Mouse (Mus musculus) thymus, postnatal 4 days (tissue): ENCODE data around the gene Fmnl2.

ENCODE experiments used
- DNase-seq: peaks from one replicate; pipeline ENCODE4 v3.0.0; 2021

Fmnl2 gene

DNA sequence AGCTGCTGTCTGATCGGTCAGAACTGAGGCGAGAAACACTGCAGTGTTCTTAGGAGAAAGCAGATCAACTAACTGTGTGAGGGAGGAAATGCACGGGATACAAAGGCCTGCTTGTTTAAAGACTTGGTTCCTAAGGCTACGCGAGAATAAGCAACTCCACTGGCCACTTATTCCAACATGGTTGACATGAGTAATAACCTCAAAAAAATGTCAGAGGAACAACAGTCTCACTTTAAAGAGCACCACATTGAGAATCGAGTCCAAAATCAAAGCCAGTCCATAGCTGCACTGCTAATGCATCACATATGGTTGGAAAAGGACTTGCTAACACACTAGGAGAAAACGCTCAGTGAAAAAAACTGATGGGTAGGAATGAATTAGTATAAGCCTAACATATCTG is 196.1 kb downstream of the Fmnl2 start:
- DNase-seq, result no peak

DNA sequence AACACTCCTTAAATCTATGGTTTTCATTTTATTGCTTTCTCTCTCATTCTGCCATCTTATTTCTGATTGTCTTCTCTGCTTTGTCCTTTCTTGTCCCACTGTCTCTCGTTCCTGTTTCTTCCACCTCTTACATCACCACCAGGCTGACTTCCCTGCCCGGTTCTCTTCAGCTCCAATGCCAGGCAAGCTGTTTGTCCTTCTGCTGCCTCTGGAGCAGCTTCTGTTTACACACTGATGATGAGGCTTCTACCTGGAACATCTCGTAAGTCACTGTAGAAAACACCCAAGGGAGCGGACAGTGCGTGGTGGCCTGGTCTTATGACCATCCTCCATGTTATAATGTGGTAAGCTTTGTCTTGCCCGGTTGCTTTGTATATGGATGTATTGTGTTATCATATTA is 198.9 kb downstream of the Fmnl2 start:
- DNase-seq, result no peak

DNA sequence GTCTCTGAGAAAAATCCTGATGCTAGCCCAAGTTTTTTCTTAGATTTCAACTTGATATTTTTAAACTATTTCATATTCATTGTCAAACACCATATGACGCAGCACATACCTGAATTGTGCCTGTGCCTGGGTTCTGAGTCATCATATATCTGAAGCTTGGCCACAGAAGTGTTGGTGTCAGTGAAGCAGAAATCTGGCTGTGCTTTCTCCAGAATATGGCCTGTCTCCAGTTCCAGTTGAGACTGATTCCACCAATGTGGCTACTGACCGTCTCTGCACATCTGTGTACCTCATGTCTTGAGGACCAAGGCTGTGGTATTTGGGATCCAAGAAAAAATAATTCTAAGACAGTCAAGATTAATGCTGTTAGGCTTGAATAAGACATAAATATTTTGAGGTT is 199.6 kb downstream of the Fmnl2 start:
- DNase-seq, result no peak

DNA sequence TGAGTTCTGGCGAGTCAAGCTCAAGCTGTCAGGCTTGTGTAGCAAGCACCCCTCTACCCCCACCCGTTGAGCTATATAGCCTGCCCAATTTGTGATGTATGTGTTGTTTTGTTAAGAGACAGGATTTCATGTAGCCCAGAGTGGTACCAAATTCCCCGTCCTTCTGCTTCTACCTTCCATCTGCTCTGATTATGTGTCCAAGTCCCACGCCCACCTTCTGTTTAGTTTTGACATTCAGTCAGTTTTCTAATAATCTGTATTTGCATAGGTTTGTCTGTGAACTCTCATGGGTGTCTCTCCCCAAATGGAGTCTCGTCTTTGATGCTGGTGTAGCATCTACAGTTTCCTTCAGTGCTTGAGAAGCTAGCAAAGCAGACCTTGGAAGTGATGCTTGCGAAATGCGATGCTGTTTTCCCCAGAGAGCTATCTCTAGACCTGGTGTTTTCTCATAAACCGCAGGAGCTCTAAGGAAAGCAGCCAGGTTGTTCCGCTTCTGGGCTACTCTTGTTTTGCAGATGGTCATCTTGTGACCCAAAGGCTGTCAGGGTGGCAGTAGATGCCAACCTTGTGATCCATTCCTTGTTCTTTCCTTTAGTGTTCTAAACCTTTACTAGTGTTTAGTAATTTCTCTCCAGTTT is 203.8 kb downstream of the Fmnl2 start:
- DNase-seq, result no peak

DNA sequence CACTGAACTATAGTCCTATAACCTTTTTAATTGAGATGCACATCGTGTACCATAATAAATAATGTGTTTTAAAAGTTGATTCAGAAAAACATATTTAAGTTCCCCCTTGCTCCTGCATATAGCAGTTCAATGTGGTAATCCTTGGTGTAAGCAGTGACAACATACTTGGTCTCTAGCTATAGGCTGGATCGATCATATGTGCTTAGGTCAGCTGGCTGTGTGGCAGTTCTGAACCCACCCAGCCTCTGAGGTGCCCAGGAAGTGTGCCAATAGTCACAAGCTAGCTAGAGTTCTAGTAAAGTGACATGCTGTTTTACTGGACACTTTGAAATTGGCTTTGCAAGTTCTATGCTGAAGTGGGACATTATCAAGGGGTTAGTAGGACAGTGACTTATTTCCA is 209.3 kb downstream of the Fmnl2 start:
- no peak for DNase-seq

DNA sequence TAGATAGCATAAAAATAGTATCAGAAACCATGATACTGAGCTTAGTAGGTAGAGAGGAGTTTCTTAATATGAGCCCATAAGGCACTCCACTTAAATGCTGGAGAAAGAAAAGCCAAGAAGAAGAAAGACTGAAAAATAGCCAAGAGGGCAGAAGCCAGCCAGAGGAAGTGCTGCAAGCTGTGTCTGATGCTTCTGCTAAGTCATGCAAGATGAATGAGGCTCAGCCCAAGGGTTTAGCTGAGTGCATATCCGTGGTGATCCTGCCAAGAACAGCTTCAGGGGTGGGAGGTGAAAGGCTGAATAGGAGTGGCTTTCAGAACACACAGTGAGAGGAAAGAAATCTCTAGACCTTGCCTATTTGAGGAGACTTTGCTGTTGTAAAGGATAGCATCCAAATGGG is 212.9 kb downstream of the Fmnl2 start:
- DNase-seq, result no peak

DNA sequence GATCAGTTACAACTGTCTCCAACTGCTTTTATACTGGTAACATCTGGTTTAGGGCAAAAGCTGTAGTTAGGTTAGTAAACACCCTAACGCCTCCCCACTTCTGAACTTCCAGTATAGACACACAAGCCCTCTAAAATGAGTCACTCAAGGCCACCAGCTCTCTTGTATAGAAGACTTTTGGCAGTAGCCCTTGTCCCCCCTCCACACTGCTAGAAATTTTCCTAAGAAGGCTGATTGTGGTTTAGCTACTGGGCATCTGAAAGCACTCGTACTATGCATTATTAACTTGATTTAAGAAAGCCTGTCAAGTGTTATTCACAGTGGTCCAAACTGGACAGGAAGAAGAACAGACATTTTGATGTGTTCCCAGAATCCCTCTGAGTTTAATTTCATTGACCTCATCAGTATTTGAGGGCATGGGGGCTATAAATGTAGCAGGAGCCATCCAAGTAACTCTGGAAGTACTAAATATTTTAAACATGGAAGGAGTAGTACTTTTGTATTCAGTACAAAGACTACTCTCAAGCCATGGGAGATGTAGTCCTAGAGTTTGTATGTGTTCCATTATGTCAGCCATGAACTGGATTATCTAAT is 222.1 kb downstream of the Fmnl2 start:
- no peak for DNase-seq

DNA sequence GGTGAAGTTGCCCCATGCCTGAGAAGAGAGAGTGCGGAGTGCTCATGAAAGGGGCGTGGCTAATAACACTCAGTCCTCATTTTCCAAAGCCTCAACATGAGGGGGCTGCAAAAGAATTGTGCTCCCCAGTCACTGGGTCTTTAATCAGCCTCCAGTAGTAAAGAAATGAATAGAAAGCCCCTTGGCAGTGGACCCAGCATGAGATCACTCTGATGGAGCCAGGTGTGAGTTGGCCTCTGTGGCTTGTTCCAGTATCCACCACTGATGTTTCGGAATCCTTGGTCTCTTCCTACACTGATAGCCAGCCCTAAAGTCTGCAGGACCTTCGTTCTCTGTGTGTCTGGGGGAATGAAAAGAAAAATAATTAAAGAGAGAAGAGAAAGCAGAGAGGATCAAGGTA is 224.4 kb downstream of the Fmnl2 start:
- DNase-seq, result no peak

DNA sequence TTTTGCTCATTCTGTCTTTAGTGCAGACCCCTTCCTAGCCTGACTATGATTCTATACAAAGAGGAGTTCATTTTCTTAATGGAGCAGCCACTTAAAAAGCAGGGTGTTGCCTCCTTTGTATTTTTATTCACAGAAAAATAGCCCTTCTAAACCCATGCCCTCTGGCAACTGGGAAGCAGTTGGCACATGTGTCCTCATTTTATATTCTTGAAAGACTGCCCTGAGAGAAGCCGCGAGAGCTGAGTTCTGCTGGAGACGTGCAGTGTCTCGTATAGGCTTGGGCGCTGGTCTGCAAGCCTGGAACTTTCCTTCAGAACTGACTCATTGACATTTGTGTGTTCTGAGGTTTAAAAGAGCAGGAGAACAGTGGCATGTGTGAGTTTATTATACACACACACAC is 224.8 kb downstream of the Fmnl2 start:
- DNase-seq, result no peak

DNA sequence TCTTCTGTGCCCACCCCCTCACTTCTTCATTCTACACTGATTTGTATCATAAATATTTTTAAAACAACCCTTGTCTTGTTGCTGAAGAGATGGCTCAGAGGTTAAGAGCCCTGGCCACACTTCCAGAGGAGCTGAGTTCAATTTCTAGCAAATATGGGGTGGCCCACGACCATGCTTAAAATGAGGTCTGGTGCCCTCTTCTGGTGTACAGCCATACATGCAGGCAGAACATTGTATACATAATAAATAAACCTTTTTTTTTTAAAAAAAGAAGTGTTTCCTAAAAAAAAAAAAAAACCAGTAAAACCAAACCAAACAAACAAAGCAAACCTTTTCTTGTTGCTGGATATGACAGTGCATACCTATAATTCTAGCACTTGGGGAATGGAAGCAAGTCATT is 225.6 kb downstream of the Fmnl2 start:
- DNase-seq, result peak; percentile 32

DNA sequence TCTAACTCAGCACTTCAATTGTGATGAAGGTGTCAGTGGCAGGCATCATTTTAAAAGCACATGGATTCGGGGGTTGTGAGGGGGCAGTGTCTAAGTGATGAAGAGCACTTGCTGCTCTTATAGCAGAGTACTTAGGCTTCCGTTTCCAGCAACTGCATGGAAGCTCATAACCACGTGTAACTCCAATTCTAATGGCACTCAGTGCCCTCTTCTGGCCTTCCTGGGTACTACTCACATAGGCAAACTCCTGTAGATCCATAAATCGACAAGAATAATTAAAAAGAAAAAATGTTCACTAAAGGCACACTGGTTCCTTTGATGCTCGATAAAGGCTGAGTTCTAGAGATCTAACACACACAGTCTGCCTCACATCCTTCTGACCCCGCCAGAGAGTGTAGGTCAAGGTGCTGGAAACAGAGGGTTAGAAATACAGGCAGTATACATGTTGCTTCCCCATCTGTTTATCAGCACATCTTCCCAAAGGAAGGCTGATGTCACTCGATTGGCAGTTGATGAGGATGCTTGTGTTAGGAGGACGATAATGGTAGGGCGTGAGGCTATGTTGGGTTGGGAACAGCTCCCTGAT is 228.1 kb downstream of the Fmnl2 start:
- peak; percentile 68 for DNase-seq

DNA sequence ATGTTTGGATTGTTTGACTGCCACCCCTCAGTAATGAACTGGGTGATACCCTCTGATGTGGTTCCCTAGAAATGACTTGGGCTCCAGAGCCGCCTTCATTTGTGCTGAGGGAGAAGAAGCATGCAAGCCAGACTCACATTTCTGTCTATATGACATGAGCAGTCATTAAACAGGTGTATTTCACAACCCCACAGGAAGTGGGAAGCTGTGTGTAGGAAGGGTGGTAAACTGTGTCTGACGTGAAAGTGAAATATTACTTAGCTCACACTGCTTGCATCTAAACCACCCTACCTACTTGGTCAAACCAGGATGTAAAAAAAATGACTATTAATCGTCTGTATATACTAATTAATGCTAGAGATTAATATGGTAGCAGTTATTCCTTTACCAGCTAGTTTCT is 231.1 kb downstream of the Fmnl2 start:
- DNase-seq, result no peak

DNA sequence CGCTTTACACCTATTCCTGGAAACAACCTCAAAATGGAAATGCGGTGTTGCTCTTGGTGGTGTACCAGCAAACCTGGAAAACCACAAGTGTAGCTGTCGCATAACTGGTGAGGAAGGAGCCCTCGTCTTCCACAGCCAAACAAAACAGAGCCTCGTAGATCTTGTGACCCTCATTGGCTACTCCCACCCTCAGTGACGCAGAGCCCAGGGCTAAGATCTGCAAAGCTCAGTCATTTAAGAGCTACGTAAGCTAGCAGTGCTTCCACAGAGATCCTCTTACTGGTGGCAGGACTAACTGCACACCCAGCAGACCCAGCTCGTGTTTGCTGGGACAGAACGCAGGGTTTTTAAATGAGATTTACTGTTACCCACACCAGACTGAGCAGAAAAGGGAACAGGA is 237.4 kb downstream of the Fmnl2 start:
- DNase-seq, result no peak

DNA sequence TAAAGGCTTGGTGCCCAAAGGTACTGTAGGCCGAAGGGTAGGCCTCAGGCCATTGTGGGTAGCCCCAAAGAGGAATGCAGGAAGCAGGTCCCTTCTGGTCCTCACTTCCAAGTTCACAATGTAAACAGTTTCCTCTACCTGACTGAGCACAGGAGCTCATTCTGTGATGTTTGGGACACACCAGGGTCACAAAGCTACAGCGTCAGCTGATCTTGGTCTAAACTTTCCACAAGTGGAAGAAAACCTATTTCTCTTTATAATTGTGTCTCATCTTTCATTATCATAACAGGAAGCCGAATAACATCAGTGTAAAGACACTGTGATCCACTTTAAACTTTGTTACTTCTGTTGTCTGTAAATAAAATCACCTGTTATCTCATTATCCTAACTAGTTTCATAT is 237.8 kb downstream of the Fmnl2 start:
- no peak for DNase-seq

DNA sequence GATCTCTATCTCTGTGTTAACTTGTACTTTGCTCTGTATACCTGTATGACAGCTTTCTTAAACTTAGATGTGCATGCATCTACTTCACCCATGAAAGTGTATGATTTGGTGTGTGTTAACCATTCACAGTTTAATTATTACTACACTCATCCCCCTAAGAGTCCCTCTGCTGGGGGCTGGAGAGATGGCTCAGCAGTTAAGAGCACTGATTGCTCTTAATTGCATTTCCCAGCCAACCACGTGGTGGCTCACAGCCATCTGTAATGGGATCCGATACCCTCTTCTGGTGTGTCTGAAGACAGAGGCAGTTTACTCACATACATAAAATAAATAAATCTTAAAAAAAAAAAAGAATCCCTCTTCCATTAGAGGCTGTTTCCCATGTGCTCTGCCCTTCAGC is 242.4 kb downstream of the Fmnl2 start:
- DNase-seq, result no peak

DNA sequence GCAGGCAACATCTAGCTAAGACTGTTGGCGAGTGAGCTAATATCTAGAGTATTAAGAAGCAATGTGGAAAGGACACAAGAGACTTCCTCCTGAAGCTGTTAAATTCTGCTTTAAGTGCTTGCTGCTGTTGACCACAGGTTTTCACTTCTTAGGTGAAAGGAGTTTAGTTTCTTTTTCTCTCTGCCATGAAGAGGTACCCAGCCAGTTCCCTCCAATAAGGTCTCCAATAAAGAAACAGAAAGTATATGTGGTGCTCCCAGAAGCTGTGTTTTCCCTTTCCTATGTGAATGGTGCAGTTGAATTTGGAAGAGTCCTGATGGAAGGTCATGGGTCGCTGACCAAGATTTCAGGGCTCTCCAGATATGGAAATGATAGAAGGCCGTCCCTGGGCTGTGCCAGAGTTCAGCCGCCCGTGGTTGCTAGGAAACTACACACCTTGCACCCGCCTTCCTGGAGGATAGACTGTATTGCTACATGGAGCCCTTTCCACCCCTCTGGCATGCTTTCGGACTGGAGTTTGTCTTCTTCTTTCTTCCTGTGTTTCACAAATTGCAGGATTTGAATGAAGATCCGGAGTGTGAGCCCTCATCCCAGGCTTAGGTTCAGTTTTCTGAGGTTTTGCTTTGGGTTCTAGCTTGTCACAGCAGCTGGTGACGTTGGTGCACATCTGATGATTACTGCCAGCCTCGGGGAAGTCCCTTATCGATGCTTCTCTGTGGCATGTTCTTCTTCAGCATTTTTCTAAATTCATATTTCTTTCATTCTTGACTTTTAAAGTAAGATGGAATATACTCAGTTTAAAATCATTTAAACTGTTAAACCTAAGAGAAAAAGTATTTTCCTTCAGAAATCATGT is 244.5 kb downstream of the Fmnl2 start:
- DNase-seq, result no peak

DNA sequence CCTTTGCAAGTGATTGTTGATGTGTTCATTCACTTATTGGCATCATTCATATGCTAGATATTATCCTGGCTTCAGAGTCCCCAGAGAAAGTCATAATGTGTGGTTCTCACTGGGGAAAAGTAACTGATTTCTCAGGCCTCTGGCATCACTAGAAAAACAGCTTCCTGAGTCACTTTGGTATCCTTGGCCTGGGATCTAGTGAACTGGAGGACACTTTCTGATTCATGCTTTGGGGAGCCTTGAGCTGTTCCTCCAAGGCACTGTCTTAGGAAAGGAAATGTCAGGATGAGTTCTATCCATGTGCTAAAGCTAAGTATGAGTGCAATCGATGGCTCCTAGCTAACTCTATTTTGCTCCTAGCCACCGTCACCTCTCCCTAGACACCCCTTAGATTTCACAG is 245.2 kb downstream of the Fmnl2 start:
- DNase-seq, result no peak

DNA sequence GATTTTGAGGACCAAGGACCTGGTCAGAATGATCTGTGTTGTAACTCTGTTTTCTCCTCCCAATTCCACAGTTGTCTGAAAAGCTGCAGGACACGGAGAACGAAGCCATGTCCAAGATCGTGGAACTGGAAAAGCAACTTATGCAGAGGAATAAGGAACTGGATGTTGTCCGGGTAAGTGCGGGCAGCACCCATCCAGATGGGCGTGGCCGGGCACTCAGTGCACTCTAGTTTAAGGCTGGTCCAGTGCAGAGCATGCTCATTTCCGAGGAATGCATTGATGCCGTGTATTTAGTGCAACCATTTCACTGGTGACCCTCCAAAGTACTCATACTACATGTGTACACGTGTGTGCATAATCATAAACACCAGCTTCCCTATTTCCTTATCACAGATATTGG is 247.7 kb downstream of the Fmnl2 start:
- DNase-seq, result no peak

DNA sequence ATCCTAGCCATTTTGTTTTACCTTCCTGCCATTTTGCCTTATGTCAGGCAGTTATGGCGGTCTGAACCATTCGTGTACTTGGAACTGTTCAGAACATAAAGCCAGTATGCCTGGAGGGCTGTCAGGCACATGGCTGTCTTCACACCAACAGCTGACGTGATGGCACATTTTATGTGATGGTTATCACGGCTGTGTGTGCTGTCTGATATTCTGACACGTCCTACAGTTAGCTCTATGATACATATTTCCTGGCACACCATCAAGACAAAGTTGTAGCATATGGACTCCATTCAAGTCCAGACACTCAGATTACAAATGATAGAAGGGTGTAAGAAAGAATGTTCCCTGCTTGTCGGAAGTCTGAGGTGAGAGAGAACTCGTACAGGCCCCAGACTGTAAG is 248.4 kb downstream of the Fmnl2 start:
- no peak for DNase-seq

DNA sequence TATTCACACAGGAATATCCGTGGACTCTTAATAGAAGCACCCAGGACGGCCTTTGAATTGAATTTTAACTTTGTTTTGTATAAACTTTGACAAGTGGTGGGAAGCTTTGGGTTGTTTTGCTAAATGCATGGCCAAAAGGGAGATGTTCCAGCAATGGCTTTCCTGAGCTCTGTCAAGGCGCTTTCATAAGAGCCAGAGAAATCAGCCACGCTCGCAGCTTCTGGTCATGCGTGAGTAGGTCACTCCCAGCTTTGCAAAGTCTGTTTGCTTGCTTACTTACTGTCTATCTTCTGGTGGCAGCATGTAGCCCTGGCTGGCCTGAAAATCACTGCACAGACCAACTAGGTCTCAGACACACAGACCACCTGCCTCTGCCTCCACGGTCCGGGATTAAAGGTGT is 248.8 kb downstream of the Fmnl2 start:
- DNase-seq, result no peak

DNA sequence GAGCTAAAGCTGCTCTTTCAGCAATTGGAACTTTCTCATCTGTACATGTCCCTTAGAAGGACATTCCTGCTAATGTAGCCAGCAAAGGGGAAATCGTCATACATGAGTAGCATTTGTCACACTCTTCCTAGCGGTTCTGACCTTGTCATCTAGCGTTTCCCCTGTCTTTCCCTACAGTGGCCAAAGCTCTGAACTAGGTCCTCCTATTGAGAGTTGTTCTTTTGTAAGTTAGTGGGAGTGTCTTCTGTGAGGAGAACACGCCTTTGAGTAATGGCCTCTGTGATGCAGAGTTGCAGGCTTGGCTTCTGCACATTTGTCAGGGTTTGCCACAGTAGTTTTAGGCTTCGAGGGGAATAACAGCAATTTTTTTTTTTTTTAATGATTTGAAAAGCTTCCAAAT is 250.9 kb downstream of the Fmnl2 start:
- DNase-seq, result no peak

DNA sequence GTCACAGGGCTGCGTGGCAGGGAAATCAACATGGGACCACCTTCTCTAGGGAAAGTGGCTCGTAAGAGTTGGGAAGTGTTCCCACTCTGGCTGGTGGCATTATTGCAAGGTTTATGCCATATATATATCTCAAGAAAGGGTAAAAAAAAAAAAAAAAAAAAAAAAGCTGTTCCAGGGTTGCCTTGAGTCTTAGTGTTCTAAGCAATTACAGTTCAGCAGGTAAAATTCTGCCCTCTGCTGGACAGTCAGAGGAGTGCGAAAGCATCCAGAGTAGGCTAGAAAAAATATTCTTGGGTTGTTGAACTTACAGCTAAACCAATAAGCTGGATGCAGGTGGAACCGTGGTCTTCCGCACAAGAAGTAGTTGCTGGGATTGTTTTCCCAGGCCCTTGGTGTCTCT is 264.1 kb downstream of the Fmnl2 start:
- DNase-seq, result peak; percentile 61

DNA sequence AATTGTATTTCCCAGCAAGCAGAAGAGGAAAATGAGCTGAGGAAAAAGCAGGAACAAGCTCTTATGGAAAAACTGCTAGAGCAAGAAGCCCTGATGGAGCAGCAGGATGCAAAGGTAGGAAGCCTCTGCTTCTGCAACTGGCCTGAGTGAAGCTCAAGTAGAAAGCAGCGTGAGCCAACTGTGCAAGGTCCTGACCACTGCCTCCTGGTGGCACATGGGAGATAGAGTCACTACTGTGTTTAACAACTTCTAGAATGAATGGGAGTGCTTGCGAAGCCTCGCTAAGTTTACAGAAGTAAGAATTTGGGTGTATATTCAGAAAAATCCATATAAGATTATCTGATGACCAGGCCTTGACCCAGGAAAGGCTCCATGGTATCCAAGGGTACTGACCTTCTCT is 268.3 kb downstream of the Fmnl2 start:
- DNase-seq, result peak; percentile 54

DNA sequence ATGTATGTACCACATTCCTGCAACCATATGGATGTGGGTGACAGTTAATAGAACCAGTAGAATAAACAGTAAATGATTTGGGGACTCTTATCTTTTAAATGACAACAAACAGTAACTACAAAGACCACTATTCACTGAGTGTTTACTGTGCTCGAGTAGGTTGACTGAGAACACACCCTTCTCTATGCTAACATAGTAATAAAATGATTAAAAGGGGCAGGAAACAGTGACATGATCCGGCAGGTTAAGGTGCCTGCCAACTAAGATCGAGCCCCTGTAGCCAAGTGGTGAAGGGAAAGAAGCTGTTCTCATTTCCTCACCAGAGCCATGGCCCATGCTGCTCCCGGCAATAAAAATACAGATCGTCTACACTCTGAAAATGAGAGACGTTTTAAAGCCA is 271.4 kb downstream of the Fmnl2 start:
- no peak for DNase-seq
